Mouse (Mus musculus) gastrocnemius, postnatal 14 days (tissue): Measurements from ENCODE around the gene Tmem182. TPM values are rescaled to one million over a fixed set of nuclear protein-coding genes. Genes with fewer than 3 reads are reported as not detected.
A peak's percentile ranks its signal among the peaks of the same experiment; 100 is the strongest.

Experiments used
- DNase-seq: peaks from one replicate; pipeline ENCODE4 v3.0.0; 2021; ENCODE audit warnings: mixed read lengths
- intact Hi-C: fragments of 180-260 bp; cut with DNase I; formaldehyde crosslinking; loops from one replicate; pipeline ENCODE4 v1.15.1; 2025; ENCODE audit warnings: low total_unique reads
- total RNA-seq, 2 experiments: library from RNA; stranded (reverse); gene quantifications; 2 replicates each; pipeline ENCODE4 v1.2.3; 2021

The Tmem182 gene
- total RNA-seq, 2 experiments from 2014 or later: 181 to 201 TPM

DNA sequence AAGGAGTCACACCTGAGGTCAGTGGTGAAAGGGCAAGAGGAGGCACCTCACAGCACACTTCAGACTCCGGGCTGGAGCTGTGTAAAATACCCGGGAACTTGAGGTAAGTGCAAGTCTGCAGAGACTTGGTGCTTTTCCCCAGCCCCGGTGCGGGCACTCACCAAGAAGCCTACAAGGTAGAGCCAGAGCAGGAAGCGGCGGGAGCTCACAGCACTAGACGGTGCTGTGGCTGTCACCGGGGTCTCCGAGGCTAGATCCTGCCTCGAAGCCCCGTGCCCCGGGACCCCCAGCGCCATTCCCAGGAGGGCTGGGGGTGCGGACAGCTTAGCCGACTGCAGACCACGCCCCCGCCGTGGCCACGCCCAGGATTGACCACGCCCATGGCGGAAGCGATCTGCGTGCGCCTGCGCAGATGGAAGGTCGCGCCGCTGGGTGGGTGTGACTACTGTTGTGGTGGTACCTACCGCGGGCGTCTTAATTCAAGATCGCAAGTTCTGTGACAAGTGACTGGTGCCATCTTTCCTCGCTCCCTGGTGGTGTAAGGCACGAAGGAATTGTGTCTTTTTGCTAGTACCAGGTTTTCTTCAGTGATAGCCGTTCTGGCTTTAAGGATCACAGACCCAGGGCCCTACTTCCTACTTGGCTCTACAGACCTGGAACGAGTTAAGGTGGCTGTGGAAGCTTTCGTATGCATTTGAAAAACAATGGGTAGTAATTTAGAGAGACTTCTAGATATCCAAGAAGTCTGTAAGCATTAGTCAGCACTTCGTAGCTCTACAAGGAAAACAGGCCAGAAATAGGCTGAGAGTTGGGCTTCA, 14.9 kb upstream of the Tmem182 start, which contains the start of gene Mfsd9:
Gene Mfsd9, minus strand, starts transcription at position 364 of the 818 bp plus-strand sequence.
- intact Hi-C loops: no loop called here
- DNase-seq: peak; percentile 85

DNA sequence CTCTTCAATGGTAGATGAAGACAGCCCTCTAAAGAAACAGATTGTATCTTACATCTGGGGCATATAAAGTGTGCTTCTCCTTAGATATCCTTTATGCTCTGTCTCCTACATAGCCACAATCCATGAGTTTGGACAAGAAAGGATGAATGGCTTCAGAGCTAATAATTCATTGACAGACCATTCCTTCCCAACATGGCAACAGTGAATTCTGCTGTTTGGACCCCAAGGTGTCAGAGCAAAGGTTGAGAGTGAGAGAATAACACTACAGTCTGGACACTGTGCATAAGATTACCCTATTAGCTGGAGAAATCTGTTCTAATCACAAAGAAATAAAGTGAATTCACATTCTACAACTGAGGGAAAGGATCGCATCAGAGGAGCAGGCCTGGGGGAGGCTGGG, 9.9 kb upstream of the Tmem182 start:
- no peak for DNase-seq
- intact Hi-C loops: no loop called here

DNA sequence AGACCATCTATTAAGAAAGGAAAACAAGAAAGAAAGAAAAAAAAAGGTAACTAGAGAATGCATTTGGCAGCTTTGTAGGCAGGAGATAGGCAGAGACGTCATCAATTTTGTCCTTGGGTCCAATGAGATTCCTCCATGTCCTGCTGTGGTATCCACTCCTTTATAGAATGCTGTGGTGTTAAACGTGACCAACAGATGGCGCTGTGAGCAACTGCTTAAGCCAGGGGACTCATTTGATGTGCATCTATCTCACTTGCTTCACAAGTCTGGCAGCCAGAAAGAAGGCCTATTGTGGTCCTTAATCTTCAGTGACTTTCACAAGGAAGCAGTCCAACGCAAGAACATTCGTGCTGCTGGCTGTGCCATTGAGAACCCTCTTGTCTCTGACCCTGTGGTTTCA, 8.1 kb upstream of the Tmem182 start:
- intact Hi-C loops: no loop called here
- DNase-seq: peak; percentile 63

DNA sequence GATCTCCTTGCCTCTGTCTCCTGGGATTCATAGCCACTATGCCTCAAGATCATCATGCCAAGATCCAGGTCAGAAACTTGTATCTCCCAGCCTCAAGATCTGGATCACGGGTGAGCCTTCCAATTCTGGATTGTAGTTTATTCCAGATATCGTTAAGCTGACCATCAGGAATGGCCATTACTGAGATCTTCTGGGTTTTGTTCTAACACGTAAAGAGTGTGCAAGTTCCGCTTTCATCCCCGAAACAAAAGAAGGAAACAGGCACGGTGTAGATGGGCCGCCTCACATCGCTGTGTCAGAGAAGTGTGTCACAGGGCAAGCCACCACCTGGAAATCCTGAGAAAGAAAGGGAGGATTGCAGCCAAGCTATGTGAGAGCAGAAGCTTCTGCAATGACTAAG, 6.3 kb upstream of the Tmem182 start:
- DNase-seq: no peak
- intact Hi-C loops: no loop called here

DNA sequence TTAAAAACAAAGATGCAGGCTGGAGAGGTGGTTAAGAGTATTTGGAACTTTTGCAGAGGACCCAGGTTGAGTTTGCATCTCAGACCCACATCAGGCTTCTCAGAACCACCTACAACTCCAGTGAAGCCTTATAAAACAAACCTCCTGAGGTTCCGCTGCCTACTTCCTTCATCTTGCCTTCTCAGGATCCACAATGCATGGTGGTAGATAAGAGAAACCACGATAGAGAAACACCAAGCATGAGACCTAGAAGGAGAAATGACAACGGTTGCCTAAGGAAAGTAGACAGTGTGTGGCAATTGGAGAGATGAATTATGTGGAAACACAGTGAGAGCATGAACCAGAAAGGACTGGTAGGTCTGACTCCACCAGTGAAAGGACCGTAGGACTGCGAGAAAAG, 4.5 kb upstream of the Tmem182 start:
- no peak for DNase-seq
- intact Hi-C loops: loop anchor here (5.0 kb wide), 1 partner anchor 41 kb away; no protein-coding TSS in a partner anchor

DNA sequence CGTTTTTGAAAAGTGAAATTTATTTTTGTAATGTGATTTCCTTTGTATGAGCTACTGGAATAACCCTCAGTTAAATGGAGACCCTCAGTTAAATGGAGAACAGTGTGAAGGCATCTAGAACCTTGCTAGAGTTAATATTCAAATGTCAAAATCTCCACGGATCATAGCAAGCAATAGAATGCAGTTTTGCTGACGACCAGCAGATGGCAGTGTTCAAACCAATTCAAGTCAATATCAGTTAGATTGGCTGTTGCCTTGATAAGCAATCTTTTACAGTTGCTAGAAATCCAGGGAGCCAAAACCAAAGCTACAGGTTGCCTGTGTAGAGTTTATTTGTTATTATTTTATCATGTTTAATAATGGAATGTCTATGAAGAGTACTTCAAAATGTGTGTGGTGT, 2.6 kb upstream of the Tmem182 start:
- intact Hi-C loops: loop anchor here (5.0 kb wide), 1 partner anchor 40 kb away; no protein-coding TSS in a partner anchor
- peak; percentile 36 for DNase-seq

DNA sequence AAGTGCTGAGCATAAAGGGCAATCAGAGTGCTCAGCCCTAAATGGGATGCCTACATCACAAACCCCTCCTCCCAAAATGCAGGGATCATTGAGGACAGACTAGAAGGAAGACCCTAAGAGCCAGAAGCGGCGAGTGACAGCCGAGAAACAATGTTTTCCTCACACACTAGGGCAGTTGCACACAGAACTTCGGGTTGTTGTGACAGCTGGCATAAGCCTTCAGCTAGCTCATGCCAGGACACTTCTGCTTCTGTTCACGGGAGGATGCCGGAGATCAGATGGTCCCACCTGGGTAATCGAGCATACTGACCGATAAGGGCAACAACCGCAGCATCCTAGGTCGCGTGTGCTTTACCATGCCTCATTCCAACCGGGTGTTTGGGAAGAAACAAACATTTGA, 1.3 kb upstream of the Tmem182 start:
- DNase-seq: no peak

DNA sequence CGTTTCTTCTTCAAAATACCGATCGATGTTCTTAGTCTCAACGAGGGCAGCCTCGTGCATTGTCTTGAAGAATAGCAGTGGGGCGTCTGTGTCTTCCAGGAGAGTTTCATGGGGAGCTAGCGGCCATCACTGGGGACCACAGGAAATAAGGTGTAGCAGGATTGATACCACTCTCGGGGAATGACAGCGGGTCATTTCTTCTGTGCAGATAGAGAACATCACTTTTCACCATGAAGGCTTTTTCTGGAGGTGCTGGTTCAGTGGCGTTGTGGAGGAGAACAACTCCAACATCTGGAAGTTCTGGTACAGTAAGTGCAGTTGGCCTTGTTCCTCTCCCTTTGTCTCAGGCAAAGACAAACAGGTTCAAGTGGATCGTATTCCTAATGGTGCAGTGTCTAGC, 490 bp downstream of the Tmem182 start:
- intact Hi-C loops: no loop called here

More for the DNA sequence above, 1.3 kb upstream of the Tmem182 start:
- intact Hi-C loops: loop anchor here (5.0 kb wide), 1 partner anchor 38 kb away; no protein-coding TSS in a partner anchor

DNA sequence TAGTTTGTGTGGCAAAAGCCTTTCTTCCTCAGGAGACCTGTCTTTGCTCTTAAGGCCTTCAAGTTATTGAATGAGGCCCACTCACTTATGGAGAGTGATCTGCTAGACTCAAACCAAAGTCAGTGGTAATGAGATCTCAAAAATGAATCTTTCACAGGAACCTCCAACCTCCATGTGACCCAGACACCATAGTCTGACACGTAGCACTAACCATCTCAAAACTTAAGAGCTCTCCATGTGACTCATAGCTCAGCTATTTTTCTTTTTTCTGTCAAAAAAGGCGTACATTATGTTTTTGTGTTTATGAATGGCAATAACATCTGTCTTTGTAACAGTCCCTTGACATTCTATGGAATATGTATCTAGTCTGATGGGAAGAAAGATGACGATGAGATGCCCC, 3.2 kb downstream of the Tmem182 start:
- DNase-seq: no peak
- intact Hi-C loops: no loop called here

More for the DNA sequence above, 490 bp downstream of the Tmem182 start:
- no peak for DNase-seq

DNA sequence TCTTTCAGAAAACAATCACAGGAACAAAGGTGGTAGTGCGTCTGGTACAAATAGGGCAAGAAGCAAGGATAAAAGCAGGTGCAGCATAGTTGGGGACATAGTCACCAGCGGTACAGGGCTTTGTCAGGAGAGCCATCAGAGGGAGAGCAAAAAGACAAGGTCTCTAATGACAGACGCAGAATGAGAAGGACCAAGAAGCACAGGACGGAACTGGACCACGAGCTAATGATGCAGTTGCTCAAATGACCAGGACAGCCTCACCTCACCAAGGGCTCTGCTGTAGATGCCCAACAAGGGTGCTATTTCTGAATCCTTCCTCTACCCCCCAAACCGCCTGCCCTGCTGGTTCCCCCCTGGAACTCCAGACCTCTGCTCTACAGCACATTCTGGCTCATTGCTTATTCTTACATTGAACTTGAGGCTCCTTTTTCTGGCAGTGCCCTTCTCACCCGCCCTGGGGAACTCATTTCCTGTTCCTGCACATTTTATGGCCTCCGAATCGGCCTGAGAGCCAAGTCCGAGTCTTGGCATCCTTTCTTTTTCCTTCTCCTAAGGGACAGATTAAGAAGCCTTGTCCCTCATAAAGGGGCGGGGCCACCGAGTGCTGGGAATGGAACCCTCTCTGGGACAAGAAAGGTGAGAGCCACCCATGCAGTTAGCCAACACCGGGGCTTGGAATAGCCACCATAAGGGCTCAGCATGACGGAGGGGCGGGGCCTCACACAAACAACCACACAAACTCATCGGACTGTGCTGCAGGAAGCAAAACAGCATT, 9.9 kb downstream of the Tmem182 start:
- intact Hi-C loops: no loop called here
- DNase-seq: peak; percentile 36

DNA sequence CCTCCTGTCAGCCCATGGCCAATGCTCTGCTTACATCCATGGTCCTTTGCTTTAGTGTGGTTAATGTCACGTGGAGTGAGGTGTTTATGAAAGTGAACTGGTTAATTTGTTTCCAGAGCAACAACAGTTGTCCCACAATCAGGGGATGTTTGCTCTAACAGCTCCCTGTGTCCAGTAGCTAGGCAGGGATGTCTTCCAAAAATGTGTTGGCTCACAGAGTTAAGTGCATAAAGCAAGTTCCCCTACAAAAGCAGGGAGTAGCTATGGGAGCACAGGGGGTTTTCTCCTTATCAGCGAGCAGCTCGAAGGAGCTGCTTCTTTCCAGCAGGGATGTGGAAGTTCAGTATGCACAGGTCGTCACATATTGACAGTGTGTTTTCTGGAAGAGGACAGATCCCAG, 19.1 kb downstream of the Tmem182 start:
- no peak for DNase-seq
- intact Hi-C loops: no loop called here

DNA sequence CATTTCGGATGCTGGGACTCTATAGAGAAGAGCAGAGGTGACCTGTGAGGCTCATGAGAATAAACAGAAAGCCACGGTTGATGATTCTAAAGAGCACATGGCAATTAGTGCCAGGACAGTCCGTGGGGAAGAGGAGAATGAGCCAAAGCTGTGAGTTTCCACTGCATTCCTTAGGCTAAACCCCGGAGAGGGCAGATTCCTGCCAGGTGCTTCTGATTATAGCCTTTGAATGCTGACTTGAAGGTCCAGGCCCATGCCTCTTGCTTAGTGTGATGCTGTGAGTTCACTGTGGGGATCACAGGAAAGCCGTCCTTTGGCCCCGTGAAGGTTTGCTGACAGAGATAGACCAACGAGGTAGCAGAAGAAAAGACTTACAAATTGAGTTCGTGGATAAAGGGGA, 19.5 kb downstream of the Tmem182 start:
- intact Hi-C loops: no loop called here
- no peak for DNase-seq

DNA sequence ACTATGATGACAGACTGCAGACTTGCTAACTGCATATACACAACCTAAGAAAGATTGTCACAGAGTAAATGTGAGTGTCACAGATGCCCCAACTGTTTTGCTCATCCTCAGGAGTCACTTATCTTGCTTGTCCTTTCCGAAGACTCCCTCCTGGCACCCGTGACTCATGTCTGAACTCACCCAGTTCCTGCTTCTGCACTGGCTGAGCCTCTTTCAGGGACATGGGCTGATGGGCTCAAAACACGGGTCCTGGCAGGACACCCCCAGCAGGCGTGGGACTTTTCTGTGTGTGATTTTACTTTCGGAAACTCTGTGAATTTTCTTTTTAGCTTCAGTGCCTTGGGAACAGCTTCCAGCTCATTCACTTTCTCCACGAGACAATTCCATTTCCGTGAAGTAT, 20.4 kb downstream of the Tmem182 start:
- DNase-seq: no peak
- intact Hi-C loops: no loop called here

DNA sequence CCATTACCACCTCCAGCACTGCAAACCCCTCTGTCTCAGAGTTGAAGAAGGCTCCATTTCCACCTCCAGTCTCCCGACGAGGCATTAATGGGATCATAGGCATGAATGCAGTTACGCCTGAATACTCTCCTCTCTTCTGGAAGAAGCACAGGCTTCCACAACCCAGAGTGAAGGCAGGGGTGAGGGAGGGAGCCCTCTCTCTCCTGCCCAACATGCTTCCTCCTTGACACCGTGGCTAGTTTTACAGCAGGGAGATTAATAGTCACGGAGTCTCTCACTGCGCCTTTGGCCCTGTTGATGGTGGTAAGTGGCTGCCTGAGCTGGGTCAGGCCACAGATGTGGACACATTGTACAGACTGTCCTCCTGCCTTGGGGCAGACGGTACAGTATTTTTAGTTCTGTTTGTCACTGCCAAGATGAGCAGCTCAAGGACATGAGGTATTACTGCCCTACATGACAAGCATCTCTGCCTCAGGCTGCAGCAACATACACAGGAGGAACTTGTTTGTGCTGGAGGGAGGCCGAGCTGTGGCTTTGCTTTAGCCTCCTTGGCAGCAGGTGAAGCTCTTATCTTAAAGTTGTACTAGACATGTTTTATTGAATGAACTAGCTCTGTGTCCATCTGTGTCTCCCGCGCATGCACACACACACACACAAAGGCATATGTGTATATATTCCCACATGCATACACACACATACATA, 24.0 kb downstream of the Tmem182 start:
- intact Hi-C loops: no loop called here
- DNase-seq: peak; percentile 32

DNA sequence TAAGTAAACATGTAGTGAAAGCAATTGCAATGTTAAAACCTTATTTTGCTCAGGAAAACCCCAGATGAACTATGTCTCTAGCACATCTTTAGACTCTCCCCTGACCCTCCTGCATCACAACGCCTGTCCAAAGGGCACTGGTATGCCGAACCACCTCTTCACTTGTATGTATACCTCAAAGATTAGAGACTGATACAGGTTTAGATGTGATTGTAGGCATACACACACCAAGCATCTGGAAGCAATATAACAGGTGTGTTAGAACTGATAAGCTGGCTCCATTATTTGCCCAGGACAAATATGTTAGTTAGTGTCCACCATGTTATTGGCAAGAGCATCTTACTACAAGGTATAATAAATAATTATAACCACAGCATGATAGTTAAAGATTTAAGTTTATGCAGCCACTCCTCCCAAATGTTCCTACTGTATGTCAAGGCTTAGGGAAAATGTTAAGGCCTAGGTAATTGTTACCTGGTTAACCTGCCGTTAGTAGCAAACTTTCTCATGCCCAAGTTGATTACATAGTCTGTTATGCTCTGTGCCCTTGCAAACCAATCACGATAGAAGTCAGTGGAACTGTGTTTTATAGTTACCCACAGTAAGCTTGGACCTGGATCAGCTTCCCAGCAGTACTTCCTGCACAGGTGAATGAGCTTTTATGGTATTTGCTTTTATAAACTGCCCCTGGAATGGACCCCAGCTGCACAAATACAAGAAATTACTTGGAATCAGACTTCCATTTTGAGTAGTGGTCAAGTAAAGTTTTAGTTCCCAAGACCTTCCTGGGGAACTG, 25.5 kb downstream of the Tmem182 start:
- intact Hi-C loops: no loop called here
- no peak for DNase-seq

DNA sequence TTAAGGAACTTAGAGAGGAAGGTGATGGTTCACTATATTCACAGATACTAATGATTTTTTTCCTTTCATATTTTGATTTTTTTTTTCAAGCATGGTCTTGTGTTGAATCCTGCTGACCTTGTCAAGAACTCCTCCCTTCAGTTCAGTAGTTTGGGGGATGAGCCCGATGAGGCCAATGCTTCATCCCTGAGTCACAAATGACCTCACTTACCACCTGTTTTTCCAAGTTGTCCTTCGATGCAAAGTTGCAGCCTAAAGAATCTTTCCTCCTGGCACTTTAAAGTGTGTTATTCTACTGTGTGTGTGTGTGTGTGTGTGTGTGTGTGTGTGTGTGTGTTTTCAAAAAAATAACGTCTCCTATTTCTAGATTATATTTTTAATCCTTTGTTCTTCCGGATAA, 30.1 kb downstream of the Tmem182 start:
- intact Hi-C loops: no loop called here
- no peak for DNase-seq

DNA sequence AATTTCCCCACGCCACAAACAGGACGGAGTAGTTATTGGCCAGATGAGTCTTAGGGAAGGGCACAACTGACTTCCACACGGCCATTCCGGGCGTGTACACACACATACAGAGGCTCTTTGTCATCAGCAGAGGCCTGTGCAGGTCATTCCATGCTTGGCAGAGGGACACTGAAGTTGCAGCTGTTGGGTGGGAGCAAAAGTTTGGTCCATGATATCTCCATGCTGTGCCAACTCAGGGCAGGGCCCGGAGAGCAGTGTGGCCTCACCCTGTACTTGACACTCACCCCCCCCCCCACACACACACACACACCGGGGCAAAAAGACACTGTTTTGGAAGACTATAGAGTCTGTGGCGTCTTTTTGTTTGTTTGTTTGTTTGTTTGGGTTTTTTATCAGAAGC, 35.2 kb downstream of the Tmem182 start:
- peak; percentile 33 for DNase-seq
- intact Hi-C loops: loop anchor here (5.0 kb wide), 1 partner anchor 38 kb away; no protein-coding TSS in a partner anchor

DNA sequence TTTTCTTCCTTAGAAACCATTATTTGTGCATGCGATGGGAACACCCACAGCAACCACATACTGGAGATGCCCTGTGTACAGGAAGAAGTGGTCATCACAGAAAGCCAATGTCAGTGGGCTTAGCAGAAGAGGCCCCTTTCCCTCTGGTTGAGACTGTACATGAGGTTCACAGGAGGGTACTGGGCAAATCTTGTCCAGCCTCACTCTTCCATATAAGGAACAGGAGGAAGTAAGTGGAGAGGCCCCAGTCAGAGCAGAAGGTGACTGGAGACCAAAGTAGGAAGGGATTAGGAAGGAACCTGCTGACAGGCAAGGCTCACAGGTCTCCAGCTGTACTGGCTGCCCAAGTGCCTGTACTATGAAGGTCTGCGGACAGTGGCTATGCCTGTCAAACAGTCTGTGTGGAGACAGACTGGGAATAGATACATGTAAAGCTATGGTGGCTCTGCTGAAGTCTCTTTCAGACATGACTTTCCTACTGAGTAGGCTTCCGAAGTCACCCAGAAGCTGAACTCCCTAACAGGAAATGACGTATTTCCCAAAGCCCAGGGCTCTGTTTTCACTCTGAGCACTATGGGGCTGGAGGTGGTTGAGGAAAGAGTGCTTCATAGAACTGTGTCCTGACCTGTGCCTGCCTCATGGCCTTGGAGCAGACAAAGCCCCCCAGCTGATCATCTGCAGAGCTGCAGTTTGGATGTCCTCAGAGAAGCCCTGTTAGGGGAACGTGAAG, 35.8 kb downstream of the Tmem182 start:
- intact Hi-C loops: loop anchor here (5.0 kb wide), 1 partner anchor 39 kb away; no protein-coding TSS in a partner anchor

More for the DNA sequence above, 35.8 kb downstream of the Tmem182 start:
- no peak for DNase-seq
